Mouse (Mus musculus): ENCODE measurements around the gene Acap1.

DNA sequence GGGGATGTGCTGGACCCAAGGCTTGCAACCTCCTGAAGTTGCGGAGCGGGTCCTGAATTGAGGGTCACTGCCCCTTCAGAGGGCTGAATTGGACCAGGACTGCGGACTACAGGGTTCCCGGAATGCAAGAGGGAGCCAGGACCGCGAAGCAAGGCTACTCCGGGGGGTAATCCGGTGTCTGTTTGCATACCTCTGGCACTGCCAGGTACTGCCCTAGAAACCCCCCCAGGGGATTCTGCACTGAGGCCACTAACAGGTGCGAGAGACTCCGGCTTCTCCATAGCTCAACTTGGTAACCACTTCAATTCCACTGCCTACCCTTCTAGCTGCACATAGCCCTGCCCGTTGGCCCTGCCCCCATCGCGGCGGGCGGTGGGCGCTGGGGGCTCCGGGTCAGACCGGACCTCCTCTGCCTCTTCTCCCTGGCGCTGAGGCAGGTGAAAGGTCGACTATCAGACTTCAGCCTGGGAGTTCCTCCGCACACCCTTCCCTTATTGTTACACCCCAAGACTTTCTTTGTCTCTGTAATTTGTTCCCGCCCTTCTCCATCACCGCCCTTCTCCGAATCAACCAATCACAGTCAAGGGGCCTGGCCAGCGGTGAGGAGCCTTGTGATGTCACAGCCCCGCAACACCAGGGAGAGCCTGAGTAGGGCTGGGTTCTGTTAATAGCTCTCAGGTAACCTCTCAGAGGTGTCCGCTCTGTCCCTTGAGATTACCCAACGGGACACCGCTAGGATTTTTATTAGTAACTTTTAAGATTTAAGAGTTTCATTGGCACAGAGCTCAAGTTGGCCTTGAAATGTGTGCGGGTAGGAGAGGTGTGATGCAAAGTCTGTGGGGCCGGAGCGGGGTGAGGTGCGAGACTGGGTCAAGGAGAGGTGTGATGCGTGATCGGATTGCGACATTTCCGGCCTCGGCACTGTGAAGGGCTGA, 5.4 kb upstream of the Acap1 start, which contains the start of the genes 2810408A11Rik and Neurl4:
- TF ChIP-seq MAFK (IDR thresholded peaks at IDR 0.05; ENCODE audit: insufficient read depth, low read depth, low read length) (no peak), ZNF384 (IDR thresholded peaks at IDR 0.05; ENCODE audit: low read depth, low read length) (no peak), HCFC1 (IDR thresholded peaks at IDR 0.05; ENCODE audit: borderline replicate concordance, insufficient read depth, low read length) (no peak), ZC3H11A (IDR thresholded peaks at IDR 0.05; ENCODE audit: borderline replicate concordance, low read depth, low read length) (no peak)

Data from ES-E14 (cell line).